Mouse (Mus musculus) liver, embryonic 15.5 days (tissue): ENCODE data around the gene Tmem130. TPM values are rescaled to one million over a fixed set of nuclear protein-coding genes. Genes with fewer than 3 reads are reported as not detected.

ENCODE experiments used
- ATAC-seq: fragments of 200-750 bp; cut with Nextera tagmentation; 2 replicates; pipeline ENCODE4 v1.8.0; 2017; ENCODE audit warnings: moderate number of reproducible peaks, mild to moderate bottlenecking, moderate library complexity; ENCODE audit not compliant: insufficient read depth
- H3K27ac ChIP-seq: fragments of 300-500 bp; sonication (generic); replicated peaks from 2 replicates; pipeline ENCODE4 v1.5.1; 2015; ENCODE audit warnings: mild to moderate bottlenecking, inconsistent platforms
- H3K27me3 ChIP-seq: fragments of 300-500 bp; sonication (generic); 2 replicates; pipeline ENCODE4 v1.6.1; 2015; ENCODE audit warnings: mild to moderate bottlenecking, inconsistent platforms
- H3K36me3 ChIP-seq: fragments of 300-500 bp; sonication (generic); replicated peaks from 2 replicates; pipeline ENCODE4 v1.6.1; 2015; ENCODE audit warnings: moderate library complexity, mild to moderate bottlenecking, inconsistent platforms
- H3K4me1 ChIP-seq: fragments of 300-500 bp; sonication (generic); replicated peaks from 2 replicates; pipeline ENCODE4 v1.6.1; 2015; ENCODE audit warnings: inconsistent platforms
- H3K4me2 ChIP-seq: fragments of 300-500 bp; sonication (generic); 2 replicates; pipeline ENCODE4 v1.6.1; 2015; ENCODE audit warnings: moderate library complexity, mild to moderate bottlenecking, inconsistent platforms
- H3K4me3 ChIP-seq: fragments of 300-500 bp; sonication (generic); replicated peaks from 2 replicates; pipeline ENCODE4 v1.5.1; 2015; ENCODE audit warnings: mild to moderate bottlenecking, inconsistent platforms
- H3K9ac ChIP-seq: fragments of 300-500 bp; sonication (generic); 2 replicates; pipeline ENCODE4 v1.6.1; 2015; ENCODE audit warnings: moderate library complexity, mild to moderate bottlenecking, inconsistent platforms
- H3K9me3 ChIP-seq: fragments of 300-500 bp; sonication (generic); replicated peaks from 2 replicates; pipeline ENCODE4 v1.6.1; 2016; ENCODE audit warnings: inconsistent platforms
- WGBS: fragments of 180-500 bp; shearing (Covaris S2); methylation state at CpG from one replicate; pipeline ENCODE4 v1.1.7; 2015; ENCODE audit warnings: mixed read lengths; ENCODE audit not compliant: insufficient replicate concordance; 5-methylcytosine and 5-hydroxymethylcytosine counted together
- polyA plus RNA-seq: library from polyadenylated mRNA; unstranded; fragments of >200 nt; fragmentation: Nextera tagmentation; extraction: Ambion mirVana; gene quantifications from 2 replicates; pipeline ENCODE4 v1.2.1, GENCODE M21; 2015

Tmem130 gene
- polyA plus RNA-seq, 1 experiment from 2014 or later = 0.69 TPM

GRCm38 (mm10) chr5:144703464-144704368 is 57.9 kb downstream of the Tmem130 start:
- H3K27ac ChIP-seq = no peak overlapping the region
- H3K4me2 ChIP-seq = no peak overlapping the region
- no peak for ATAC-seq

GRCm38 (mm10) chr5:144695289-144696060 is 66.1 kb downstream of the Tmem130 start:
- no peak overlapping the region for H3K27ac ChIP-seq
- H3K4me2 ChIP-seq = no peak overlapping the region
- WGBS = 51% methylated on average over 8 of the region's 8 CpGs
- no peaks in the 10 kb centered on the region for H3K36me3 ChIP-seq
- no peaks in the 10 kb centered on the region for H3K4me1 ChIP-seq
- H3K9me3 ChIP-seq = no peaks in the 10 kb centered on the region
- no peak for ATAC-seq
- H3K27me3 ChIP-seq = no peaks in the 10 kb centered on the region
- H3K4me3 ChIP-seq = no peak overlapping the region
- no peak overlapping the region for H3K9ac ChIP-seq

More at GRCm38 (mm10) chr5:144703464-144704368, 57.9 kb downstream of the Tmem130 start:
- Histone ChIP-seq H3K9ac (no peak overlapping the region), H3K36me3 (no peaks in the 10 kb centered on the region), H3K27me3 (no peaks in the 10 kb centered on the region), H3K9me3 (no peaks in the 10 kb centered on the region), H3K4me3 (no peak overlapping the region), H3K4me1 (no peaks in the 10 kb centered on the region)
- 69% methylated on average over 20 of the region's 20 CpGs for WGBS

- ATAC-seq = no peak
- no peaks in the 10 kb centered on the region for H3K4me1 ChIP-seq
- no peak overlapping the region for H3K27ac ChIP-seq
- no peak overlapping the region for H3K4me3 ChIP-seq
- H3K4me2 ChIP-seq = no peak overlapping the region
- no peaks in the 10 kb centered on the region for H3K36me3 ChIP-seq
- H3K9ac ChIP-seq = no peak overlapping the region
- no peaks in the 10 kb centered on the region for H3K27me3 ChIP-seq
- 55% methylated on average over 4 of the region's 4 CpGs for WGBS
- H3K9me3 ChIP-seq = no peaks in the 10 kb centered on the region
Measured at GRCm38 (mm10) chr5:144694161-144694560, 67.5 kb downstream of the Tmem130 start.

GRCm38 (mm10) chr5:144691421-144691820 is 70.2 kb downstream of the Tmem130 start:
- H3K4me1 ChIP-seq = no peaks in the 10 kb centered on the region
- no peaks in the 10 kb centered on the region for H3K36me3 ChIP-seq
- no peak overlapping the region for H3K4me3 ChIP-seq
- no peak overlapping the region for H3K9ac ChIP-seq
- no peaks in the 10 kb centered on the region for H3K9me3 ChIP-seq
- H3K4me2 ChIP-seq = no peak overlapping the region
- 57% methylated on average over 4 of the region's 4 CpGs for WGBS
- H3K27me3 ChIP-seq = no peaks in the 10 kb centered on the region
- H3K27ac ChIP-seq = no peak overlapping the region
- no peak for ATAC-seq

- Histone ChIP-seq H3K9me3 (no peaks in the 10 kb centered on the region), H3K27me3 (no peaks in the 10 kb centered on the region), H3K27ac (no peak overlapping the region), H3K36me3 (no peaks in the 10 kb centered on the region), H3K4me2 (no peak overlapping the region), H3K4me3 (no peak overlapping the region), H3K9ac (no peak overlapping the region), H3K4me1 (no peaks in the 10 kb centered on the region)
- ATAC-seq = no peak
- 52% methylated on average over 4 of the region's 4 CpGs for WGBS
Measured at GRCm38 (mm10) chr5:144688371-144688770, 73.2 kb downstream of the Tmem130 start.

Other genes starting within 250 kb of the Tmem130 start
- 0.03 TPM in 1 of 2 replicates, not detected in the other for gene Nptx2, start 215.9 kb downstream of the Tmem130 start, polyA plus RNA-seq
- gene Trrap, start 5.9 kb upstream of the Tmem130 start, polyA plus RNA-seq = 13.2 and 13.9 TPM in 2 replicates
- 2.0 and 2.3 TPM in 2 replicates for gene Smurf1, start 204.0 kb upstream of the Tmem130 start, polyA plus RNA-seq